Mouse (Mus musculus) lung, postnatal 0 days (tissue): ENCODE data around the gene Kcnd1. TPM values are rescaled to one million over a fixed set of nuclear protein-coding genes. Genes with fewer than 3 reads are reported as not detected.

Source experiments
- ATAC-seq: fragments of 200-750 bp; cut with Nextera tagmentation; 2 replicates; pipeline ENCODE4 v1.8.0; 2017; ENCODE audit warnings: moderate library complexity
- DNase-seq: peaks from one replicate; pipeline ENCODE4 v3.0.0-alpha.2; 2016; ENCODE audit warnings: low spot score
- H3K27ac ChIP-seq: fragments of 300-500 bp; sonication (generic); 2 replicates; pipeline ENCODE4 v1.5.1; 2014; ENCODE audit warnings: antibody characterized with exemption, mild to moderate bottlenecking, low read length, mixed read lengths
- H3K27me3 ChIP-seq: fragments of 300-500 bp; sonication (generic); replicated peaks from 2 replicates; pipeline ENCODE4 v1.6.1; 2014; ENCODE audit warnings: low read length, mixed read lengths; ENCODE audit not compliant: insufficient read depth
- H3K36me3 ChIP-seq: fragments of 300-500 bp; sonication (generic); 2 replicates; pipeline ENCODE4 v1.6.1; 2014; ENCODE audit warnings: low read length, mixed read lengths; ENCODE audit not compliant: insufficient read depth
- H3K4me1 ChIP-seq: fragments of 300-500 bp; sonication (generic); 2 replicates; pipeline ENCODE4 v1.6.1; 2014; ENCODE audit warnings: antibody characterized with exemption, low read depth, low read length, mixed read lengths; ENCODE audit not compliant: insufficient read depth
- H3K4me2 ChIP-seq: fragments of 300-500 bp; sonication (generic); replicated peaks from 2 replicates; pipeline ENCODE4 v1.6.1; 2014; ENCODE audit warnings: low read depth, mild to moderate bottlenecking, low read length, moderate library complexity, mixed read lengths
- H3K4me3 ChIP-seq: fragments of 300-500 bp; sonication (generic); 2 replicates; pipeline ENCODE4 v1.5.1; 2014; ENCODE audit warnings: low read depth, low read length
- H3K9ac ChIP-seq: fragments of 300-500 bp; sonication (generic); replicated peaks from 2 replicates; pipeline ENCODE4 v1.6.1; 2014; ENCODE audit warnings: low read depth, mild to moderate bottlenecking
- H3K9me3 ChIP-seq: fragments of 300-500 bp; sonication (generic); 2 replicates; pipeline ENCODE4 v1.6.1; 2016; ENCODE audit warnings: low read length, mixed read lengths
- CTCF ChIP-seq: IDR thresholded peaks from 2 replicates; pipeline ENCODE4 v1.5.1; 2016; ENCODE audit warnings: antibody characterized with exemption, mild to moderate bottlenecking
- EP300 ChIP-seq: IDR thresholded peaks from 2 replicates; pipeline ENCODE4 v1.6.1; 2016; ENCODE audit warnings: antibody characterized with exemption, mild to moderate bottlenecking, control low read depth
- WGBS: fragments of 180-500 bp; shearing (Covaris S2); extraction: QIAGEN DNeasy Blood & Tissue Kit; methylation state at CpG from one replicate; pipeline ENCODE4 v1.1.7; 2014; 5-methylcytosine and 5-hydroxymethylcytosine counted together
- polyA plus RNA-seq: library from polyadenylated mRNA; unstranded; fragments of >200 nt; fragmentation: Nextera tagmentation; extraction: Ambion mirVana; gene quantifications from 2 replicates; pipeline ENCODE4 v1.2.1, GENCODE M21; 2015

The Kcnd1 gene
- polyA plus RNA-seq, 1 experiment from 2014 or later = 0.41 TPM

DNA sequence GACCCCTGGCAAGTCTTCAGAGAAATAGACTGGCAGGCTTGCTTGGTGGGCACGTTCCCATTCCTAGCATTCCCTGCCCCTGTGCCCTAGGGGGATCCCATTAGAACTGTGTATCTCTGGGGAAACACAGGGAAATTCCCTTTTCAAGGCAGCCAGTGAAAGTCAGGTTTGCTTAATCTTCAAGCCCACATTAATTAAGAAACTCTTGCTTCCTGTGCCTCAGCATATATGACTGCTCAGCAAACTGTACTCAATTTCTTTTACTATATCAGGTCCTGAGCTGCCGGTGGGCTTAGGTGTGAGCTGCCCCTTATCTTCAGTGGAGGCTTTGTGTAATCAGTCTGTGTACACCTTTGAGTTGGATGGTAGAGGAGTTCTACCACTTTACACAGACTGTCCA is 43.7 kb downstream of the Kcnd1 start:
- H3K27me3 ChIP-seq = no peaks in the 10 kb centered on the region
- no peaks in the 10 kb centered on the region; the same call in 1 of the 2 replicates for H3K36me3 ChIP-seq
- no peak overlapping the region for H3K4me3 ChIP-seq
- TF ChIP-seq EP300 = no peak
- TF ChIP-seq CTCF = no peak
- no peak for DNase-seq
- WGBS = 51% methylated on average over 2 of the region's 2 CpGs
- H3K4me2 ChIP-seq = no peak overlapping the region
- H3K27ac ChIP-seq = no peak overlapping the region
- no peaks in the 10 kb centered on the region for H3K9me3 ChIP-seq
- no peak overlapping the region for H3K9ac ChIP-seq
- H3K4me1 ChIP-seq = no peaks in the 10 kb centered on the region
- ATAC-seq = no peak

DNA sequence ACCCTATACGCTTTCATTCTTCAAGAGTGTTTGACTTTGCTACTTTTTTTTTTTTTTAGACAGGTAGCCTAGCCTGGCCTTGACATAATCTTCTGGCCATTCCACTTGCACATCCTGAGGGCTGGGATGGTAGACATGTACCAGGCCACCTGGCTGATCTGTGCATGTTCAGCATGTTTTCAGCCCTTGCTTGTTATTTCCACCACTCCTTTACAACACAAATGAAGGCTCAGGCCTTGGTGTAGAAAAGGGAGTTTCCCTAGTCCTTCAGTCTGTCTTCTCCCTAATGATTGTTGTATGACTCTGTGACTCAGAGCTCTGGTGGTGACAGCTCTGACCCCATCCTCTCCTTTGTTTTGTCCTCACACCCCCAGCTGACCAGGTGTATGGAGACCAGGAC is 45.1 kb downstream of the Kcnd1 start:
- Histone ChIP-seq H3K36me3 (no peaks in the 10 kb centered on the region; the same call in 1 of the 2 replicates), H3K4me3 (no peak overlapping the region), H3K4me1 (no peaks in the 10 kb centered on the region), H3K9me3 (no peaks in the 10 kb centered on the region), H3K4me2 (no peak overlapping the region), H3K9ac (no peak overlapping the region), H3K27me3 (no peaks in the 10 kb centered on the region), H3K27ac (no peak overlapping the region)
- DNase-seq = no peak
- ATAC-seq = no peak
- 77% methylated on average over 1 of the region's 1 CpGs for WGBS
- TF ChIP-seq EP300 (no peak), CTCF (no peak)

DNA sequence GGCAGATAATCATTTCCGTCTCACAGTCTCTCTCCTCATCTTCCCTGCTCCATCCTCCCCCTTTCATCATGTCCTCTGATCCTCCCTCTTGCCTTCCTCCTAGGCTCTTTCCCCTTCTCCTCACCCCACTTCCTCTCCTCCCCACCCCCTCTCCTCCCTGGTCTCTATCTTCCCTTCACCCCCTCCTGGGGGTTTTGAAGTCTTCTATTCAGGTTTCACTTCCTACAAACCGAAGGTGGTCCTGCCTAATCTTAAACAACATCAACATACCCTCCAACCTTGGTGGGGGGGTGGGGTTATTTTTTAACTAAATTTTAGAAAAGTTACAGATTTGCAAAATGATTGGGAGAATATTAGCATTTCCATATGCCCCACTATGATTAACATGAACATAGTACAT is 46.4 kb downstream of the Kcnd1 start:
- Histone ChIP-seq H3K9me3 (no peaks in the 10 kb centered on the region), H3K4me1 (no peaks in the 10 kb centered on the region), H3K27me3 (no peaks in the 10 kb centered on the region), H3K9ac (no peak overlapping the region), H3K36me3 (peaks cover 4% of the 10 kb centered on the region; the same call in 1 of the 2 replicates), H3K27ac (no peak overlapping the region), H3K4me2 (no peak overlapping the region), H3K4me3 (no peak overlapping the region)
- TF ChIP-seq CTCF (no peak), EP300 (no peak)
- ATAC-seq (no peak), DNase-seq (no peak)
- 67% methylated on average over 2 of the region's 2 CpGs for WGBS

DNA sequence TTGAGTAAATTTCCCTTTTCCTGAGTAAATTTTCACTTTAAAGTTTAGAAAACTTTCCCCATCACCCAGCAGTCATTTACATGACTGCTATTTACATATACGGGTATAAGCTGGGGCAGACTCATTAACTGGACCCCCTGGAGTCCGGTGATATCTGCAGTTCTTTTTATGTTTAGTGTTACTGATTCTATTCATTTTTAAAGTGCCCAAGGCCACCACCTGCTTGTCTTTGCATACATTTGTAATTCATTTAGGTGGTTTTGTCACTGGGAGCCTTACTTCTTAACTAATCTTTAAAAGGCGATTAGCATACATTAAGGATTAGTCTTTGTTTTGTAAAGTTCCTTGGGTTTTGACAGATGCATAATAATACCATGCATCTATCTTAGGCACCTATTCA is 47.7 kb downstream of the Kcnd1 start:
- H3K36me3 ChIP-seq = peaks cover 4% of the 10 kb centered on the region; the same call in 1 of the 2 replicates
- no peak overlapping the region for H3K4me2 ChIP-seq
- H3K4me1 ChIP-seq = no peaks in the 10 kb centered on the region
- no peaks in the 10 kb centered on the region for H3K27me3 ChIP-seq
- no peaks in the 10 kb centered on the region for H3K9me3 ChIP-seq
- 62% methylated on average over 3 of the region's 3 CpGs for WGBS
- H3K4me3 ChIP-seq = no peak overlapping the region
- no peak for TF ChIP-seq CTCF
- no peak for TF ChIP-seq EP300
- no peak for DNase-seq
- H3K9ac ChIP-seq = no peak overlapping the region
- no peak overlapping the region for H3K27ac ChIP-seq
- no peak for ATAC-seq

DNA sequence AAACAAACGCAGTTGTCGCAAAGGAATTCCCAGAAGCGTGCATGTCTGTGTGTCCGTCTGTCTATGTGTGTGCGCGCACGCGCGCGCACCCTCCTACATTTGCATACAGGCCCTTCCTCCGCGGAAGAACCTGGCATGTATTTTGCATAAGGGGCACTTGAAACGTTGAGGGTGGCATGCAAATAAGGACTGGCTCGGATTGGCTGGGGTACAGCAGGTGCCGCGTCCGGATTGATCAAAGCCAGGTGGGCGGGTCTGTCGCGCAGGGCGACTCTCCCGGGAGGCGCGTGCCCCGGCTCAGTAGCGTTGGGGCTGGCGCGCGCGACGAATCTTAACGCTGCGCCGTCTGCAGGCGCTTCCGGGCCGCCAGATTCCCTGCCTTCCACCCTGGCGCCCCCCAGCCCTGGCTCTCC is 55.9 kb downstream of the Kcnd1 start, which contains the start of gene Pim2:
Gene Pim2 (plus strand): TSS at position 256 of the 413 bp plus-strand sequence.
- ATAC-seq (peak; percentile 96), DNase-seq (peak; percentile 88)
- Histone ChIP-seq H3K4me3 (peak within 1 kb of the TSS; percentile 38), H3K9me3 (no peaks in the 10 kb centered on the region), H3K4me2 (peak within 1 kb of the TSS; percentile 68), H3K4me1 (no peaks in the 10 kb centered on the region), H3K36me3 (no peaks in the 10 kb centered on the region), H3K27me3 (no peaks in the 10 kb centered on the region), H3K9ac (no peak within 1 kb of the TSS), H3K27ac (no peak within 1 kb of the TSS)
- WGBS = 13% methylated on average over 34 of the region's 38 CpGs
- TF ChIP-seq CTCF = peak; percentile 10; the same call in 1 of the 2 replicates
- no peak for TF ChIP-seq EP300

DNA sequence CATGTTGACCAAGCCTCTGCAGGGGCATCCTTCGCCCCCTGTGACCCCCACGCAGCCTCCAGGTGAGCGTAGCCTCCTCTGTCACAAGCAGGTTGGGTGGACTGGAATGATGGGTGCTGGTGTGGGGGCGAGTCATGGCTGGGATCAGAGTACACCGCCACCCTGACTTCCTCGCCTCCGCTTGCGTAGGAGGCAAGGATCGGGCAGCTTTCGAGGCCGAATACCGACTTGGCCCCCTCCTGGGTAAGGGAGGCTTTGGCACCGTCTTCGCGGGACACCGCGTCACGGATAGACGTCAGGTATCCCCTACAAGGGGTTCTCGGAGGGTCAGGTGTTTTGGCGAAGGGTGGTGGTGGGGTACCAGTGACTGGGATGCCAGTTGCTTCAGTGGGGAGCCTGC is 56.4 kb downstream of the Kcnd1 start:
- no peaks in the 10 kb centered on the region for H3K9me3 ChIP-seq
- no peaks in the 10 kb centered on the region for H3K4me1 ChIP-seq
- ATAC-seq (peak; percentile 11), DNase-seq (no peak)
- peak overlapping the region; percentile 38 for H3K4me3 ChIP-seq
- TF ChIP-seq EP300 (no peak), CTCF (no peak)
- H3K4me2 ChIP-seq = peak overlapping the region; percentile 68
- no peak overlapping the region for H3K27ac ChIP-seq
- no peaks in the 10 kb centered on the region for H3K27me3 ChIP-seq
- H3K9ac ChIP-seq = no peak overlapping the region
- 23% methylated on average over 17 of the region's 21 CpGs for WGBS
- no peaks in the 10 kb centered on the region for H3K36me3 ChIP-seq

DNA sequence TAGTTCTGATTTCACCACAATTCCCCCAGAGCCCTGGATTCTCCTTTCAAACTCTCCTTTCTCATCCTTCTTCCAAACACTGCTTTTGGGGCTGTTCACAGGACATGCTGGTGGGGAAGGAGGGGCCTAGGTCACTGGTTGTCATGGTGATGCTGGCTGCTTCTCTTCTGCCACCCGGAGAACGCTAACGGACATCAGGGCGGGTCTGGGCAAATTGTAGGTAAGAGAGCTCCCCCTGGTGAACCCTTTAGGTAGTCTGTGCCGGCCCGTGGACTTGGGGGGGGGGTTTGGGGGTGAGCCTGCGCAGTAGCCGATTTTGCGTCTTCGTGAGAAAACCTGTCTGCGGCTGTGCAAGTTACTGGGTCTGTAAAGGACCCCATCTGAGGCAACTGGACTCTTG is 57.7 kb downstream of the Kcnd1 start:
- Histone ChIP-seq H3K4me3 (no peak overlapping the region), H3K9me3 (no peaks in the 10 kb centered on the region), H3K9ac (no peak overlapping the region), H3K4me2 (peak overlapping the region; percentile 22; the same call in 1 of the 2 replicates), H3K36me3 (no peaks in the 10 kb centered on the region), H3K4me1 (no peaks in the 10 kb centered on the region; the same call in 1 of the 2 replicates), H3K27me3 (no peaks in the 10 kb centered on the region), H3K27ac (no peak overlapping the region)
- TF ChIP-seq CTCF = peak; percentile 65
- no peak for TF ChIP-seq EP300
- WGBS = 18% methylated on average over 11 of the region's 11 CpGs
- peak; percentile 84 for DNase-seq
- peak; percentile 37 for ATAC-seq
